Mouse (Mus musculus) embryonic facial prominence, embryonic 10.5 days (tissue): Measurements from ENCODE around the gene Chst14. TPM values are rescaled to one million over a fixed set of nuclear protein-coding genes. Genes with fewer than 3 reads are reported as not detected.

Experiments used
- DNase-seq: peaks from one replicate; pipeline ENCODE4 v3.0.0-alpha.2; 2017; ENCODE audit warnings: low spot score
- H3K27ac ChIP-seq: fragments of 300-500 bp; sonication (generic); replicated peaks from 2 replicates; pipeline ENCODE4 v1.5.1; 2016; ENCODE audit warnings: mild to moderate bottlenecking
- H3K27me3 ChIP-seq: fragments of 300-500 bp; sonication (generic); replicated peaks from 2 replicates; pipeline ENCODE4 v1.6.1; 2016; ENCODE audit warnings: low read depth, mild to moderate bottlenecking; ENCODE audit not compliant: poor library complexity, severe bottlenecking
- H3K36me3 ChIP-seq: fragments of 300-500 bp; sonication (generic); replicated peaks from 2 replicates; pipeline ENCODE4 v1.6.1; 2016; ENCODE audit warnings: mild to moderate bottlenecking, moderate library complexity
- H3K4me1 ChIP-seq: fragments of 300-500 bp; sonication (generic); 2 replicates; pipeline ENCODE4 v1.6.1; 2016
- H3K4me3 ChIP-seq: fragments of 300-500 bp; sonication (generic); 2 replicates; pipeline ENCODE4 v1.5.1; 2016; ENCODE audit warnings: mild to moderate bottlenecking, moderate library complexity
- H3K9me3 ChIP-seq: fragments of 300-500 bp; sonication (generic); 2 replicates; pipeline ENCODE4 v1.6.1; 2016; ENCODE audit warnings: mild to moderate bottlenecking
- WGBS: fragments of 180-500 bp; shearing (Covaris S2); methylation state at CpG from one replicate; pipeline ENCODE4 v1.1.7; 2016; 5-methylcytosine and 5-hydroxymethylcytosine counted together
- polyA plus RNA-seq: library from polyadenylated mRNA; unstranded; fragments of >200 nt; fragmentation: Nextera tagmentation; extraction: Ambion mirVana; gene quantifications from 2 replicates; pipeline ENCODE4 v1.2.1, GENCODE M21; 2016

The Chst14 gene
- 20.8 and 22.2 TPM in 2 replicates for polyA plus RNA-seq

- H3K9me3 ChIP-seq, result no peaks in the 10 kb centered on the region
- DNase-seq, result peak; percentile 87
- peaks cover 57% of the 10 kb centered on the region for H3K4me1 ChIP-seq
- peak within 1 kb of the TSS; percentile 94 for H3K27ac ChIP-seq
- H3K36me3 ChIP-seq, result peaks cover 24% of the 10 kb centered on the region
- 1% methylated on average over 47 of the region's 47 CpGs for WGBS
- H3K27me3 ChIP-seq, result no peaks in the 10 kb centered on the region
- peak within 1 kb of the TSS; percentile 89 for H3K4me3 ChIP-seq
Observed at GRCm38 (mm10) chr2:118926361-118926997, at the start of gene Chst14. TSS of gene Chst14 (plus strand) at chr2:118926496.

- DNase-seq, result no peak
- Histone ChIP-seq H3K27me3 (peaks cover 24% of the 10 kb centered on the region), H3K4me1 (peaks cover 6% of the 10 kb centered on the region), H3K36me3 (peaks cover 46% of the 10 kb centered on the region), H3K9me3 (no peaks in the 10 kb centered on the region), H3K4me3 (no peak overlapping the region), H3K27ac (no peak overlapping the region)
- 84% methylated on average over 4 of the region's 4 CpGs for WGBS
Observed at GRCm38 (mm10) chr2:118881019-118881418, 45.3 kb upstream of the Chst14 start.

- no peak overlapping the region for H3K4me3 ChIP-seq
- 89% methylated on average over 5 of the region's 5 CpGs for WGBS
- no peak overlapping the region for H3K27ac ChIP-seq
- peaks cover 33% of the 10 kb centered on the region for H3K27me3 ChIP-seq
- peaks cover 6% of the 10 kb centered on the region for H3K4me1 ChIP-seq
- no peak for DNase-seq
- H3K9me3 ChIP-seq, result no peaks in the 10 kb centered on the region
- peaks cover 36% of the 10 kb centered on the region for H3K36me3 ChIP-seq
Observed at GRCm38 (mm10) chr2:118881956-118882355, 44.3 kb upstream of the Chst14 start.

- peaks cover 12% of the 10 kb centered on the region for H3K4me1 ChIP-seq
- WGBS, result 2% methylated on average over 32 of the region's 32 CpGs
- H3K9me3 ChIP-seq, result no peaks in the 10 kb centered on the region
- peaks cover 25% of the 10 kb centered on the region for H3K36me3 ChIP-seq
- peak overlapping the region; percentile 72 for H3K27ac ChIP-seq
- peak; percentile 87 for DNase-seq
- H3K4me3 ChIP-seq, result peak overlapping the region; percentile 58
- peaks cover 44% of the 10 kb centered on the region for H3K27me3 ChIP-seq
Observed at GRCm38 (mm10) chr2:118882840-118883679, 43.2 kb upstream of the Chst14 start.

GRCm38 (mm10) chr2:118887440-118887839 lies 38.9 kb upstream of the Chst14 start:
- H3K4me1 ChIP-seq, result peaks cover 12% of the 10 kb centered on the region
- WGBS, result 69% methylated on average over 13 of the region's 13 CpGs
- no peak overlapping the region for H3K27ac ChIP-seq
- H3K27me3 ChIP-seq, result peaks cover 71% of the 10 kb centered on the region
- DNase-seq, result no peak
- H3K4me3 ChIP-seq, result no peak overlapping the region
- H3K9me3 ChIP-seq, result no peaks in the 10 kb centered on the region
- no peaks in the 10 kb centered on the region for H3K36me3 ChIP-seq

- peaks cover 76% of the 10 kb centered on the region for H3K27me3 ChIP-seq
- no peak for DNase-seq
- peaks cover 9% of the 10 kb centered on the region for H3K4me1 ChIP-seq
- H3K27ac ChIP-seq, result no peak overlapping the region
- no peaks in the 10 kb centered on the region for H3K9me3 ChIP-seq
- no peaks in the 10 kb centered on the region for H3K36me3 ChIP-seq
- 33% methylated on average over 14 of the region's 14 CpGs for WGBS
- H3K4me3 ChIP-seq, result no peak overlapping the region
Observed at GRCm38 (mm10) chr2:118887845-118888548, 38.3 kb upstream of the Chst14 start.

GRCm38 (mm10) chr2:118891173-118891572 lies 35.1 kb upstream of the Chst14 start:
- no peak overlapping the region for H3K27ac ChIP-seq
- 92% methylated on average over 4 of the region's 4 CpGs for WGBS
- H3K36me3 ChIP-seq, result no peaks in the 10 kb centered on the region
- H3K4me1 ChIP-seq, result peaks cover 9% of the 10 kb centered on the region
- H3K27me3 ChIP-seq, result peaks cover 83% of the 10 kb centered on the region
- no peaks in the 10 kb centered on the region for H3K9me3 ChIP-seq
- DNase-seq, result no peak
- no peak overlapping the region for H3K4me3 ChIP-seq

- Histone ChIP-seq H3K27ac (0 out of 2 replicates have a peak overlapping the region, but pooled peaks have one; percentile 20), H3K9me3 (no peaks in the 10 kb centered on the region), H3K4me1 (peaks cover 50% of the 10 kb centered on the region), H3K36me3 (no peaks in the 10 kb centered on the region), H3K27me3 (peaks cover 95% of the 10 kb centered on the region), H3K4me3 (peak overlapping the region; percentile 61)
- peak; percentile 71 for DNase-seq
- WGBS, result under 1% methylated on average over 38 of the region's 38 CpGs
Observed at GRCm38 (mm10) chr2:118895990-118896913, 30.0 kb upstream of the Chst14 start.

GRCm38 (mm10) chr2:118896914-118897291 lies 29.4 kb upstream of the Chst14 start:
- whole genome bisulfite sequencing, result 1% methylated on average over 13 of the region's 13 CpGs
- H3K9me3 ChIP-seq, result no peaks in the 10 kb centered on the region
- H3K27me3 ChIP-seq, result peaks cover 90% of the 10 kb centered on the region
- no peak for DNase-seq
- no peaks in the 10 kb centered on the region for H3K36me3 ChIP-seq
- peak overlapping the region; percentile 61 for H3K4me3 ChIP-seq
- peaks cover 54% of the 10 kb centered on the region for H3K4me1 ChIP-seq
- H3K27ac ChIP-seq, result no peak overlapping the region

- peaks cover 59% of the 10 kb centered on the region for H3K4me1 ChIP-seq
- H3K36me3 ChIP-seq, result no peaks in the 10 kb centered on the region
- peak overlapping the region; percentile 61 for H3K4me3 ChIP-seq
- H3K27ac ChIP-seq, result no peak overlapping the region
- peak; percentile 28 for DNase-seq
- peaks cover 86% of the 10 kb centered on the region for H3K27me3 ChIP-seq
- H3K9me3 ChIP-seq, result no peaks in the 10 kb centered on the region
- under 1% methylated on average over 7 of the region's 7 CpGs for WGBS
Observed at GRCm38 (mm10) chr2:118897392-118897791, 28.9 kb upstream of the Chst14 start.

GRCm38 (mm10) chr2:118897808-118898207 lies 28.5 kb upstream of the Chst14 start:
- H3K4me1 ChIP-seq, result peaks cover 63% of the 10 kb centered on the region
- no peaks in the 10 kb centered on the region for H3K36me3 ChIP-seq
- peak overlapping the region; percentile 61 for H3K4me3 ChIP-seq
- DNase-seq, result peak; percentile 23
- under 1% methylated on average over 11 of the region's 11 CpGs for WGBS
- H3K27me3 ChIP-seq, result peaks cover 86% of the 10 kb centered on the region
- no peak overlapping the region for H3K27ac ChIP-seq
- H3K9me3 ChIP-seq, result no peaks in the 10 kb centered on the region
